Mouse (Mus musculus) C2C12 (cell line): ENCODE data around the gene Sgca.

Source experiments
- CEBPB ChIP-seq: IDR thresholded peaks from one replicate; pipeline ENCODE4 v1.6.1; 2011; ENCODE audit warnings: low read depth, mild to moderate bottlenecking, control low read depth, moderate library complexity
- CTCF ChIP-seq: IDR thresholded peaks from one replicate; pipeline ENCODE4 v1.5.1; 2011; ENCODE audit not compliant: control insufficient read depth, insufficient read depth, insufficient read length
- MAX ChIP-seq: IDR thresholded peaks from one replicate; pipeline ENCODE4 v1.6.1; 2011; ENCODE audit warnings: mild to moderate bottlenecking, control low read depth

DNA sequence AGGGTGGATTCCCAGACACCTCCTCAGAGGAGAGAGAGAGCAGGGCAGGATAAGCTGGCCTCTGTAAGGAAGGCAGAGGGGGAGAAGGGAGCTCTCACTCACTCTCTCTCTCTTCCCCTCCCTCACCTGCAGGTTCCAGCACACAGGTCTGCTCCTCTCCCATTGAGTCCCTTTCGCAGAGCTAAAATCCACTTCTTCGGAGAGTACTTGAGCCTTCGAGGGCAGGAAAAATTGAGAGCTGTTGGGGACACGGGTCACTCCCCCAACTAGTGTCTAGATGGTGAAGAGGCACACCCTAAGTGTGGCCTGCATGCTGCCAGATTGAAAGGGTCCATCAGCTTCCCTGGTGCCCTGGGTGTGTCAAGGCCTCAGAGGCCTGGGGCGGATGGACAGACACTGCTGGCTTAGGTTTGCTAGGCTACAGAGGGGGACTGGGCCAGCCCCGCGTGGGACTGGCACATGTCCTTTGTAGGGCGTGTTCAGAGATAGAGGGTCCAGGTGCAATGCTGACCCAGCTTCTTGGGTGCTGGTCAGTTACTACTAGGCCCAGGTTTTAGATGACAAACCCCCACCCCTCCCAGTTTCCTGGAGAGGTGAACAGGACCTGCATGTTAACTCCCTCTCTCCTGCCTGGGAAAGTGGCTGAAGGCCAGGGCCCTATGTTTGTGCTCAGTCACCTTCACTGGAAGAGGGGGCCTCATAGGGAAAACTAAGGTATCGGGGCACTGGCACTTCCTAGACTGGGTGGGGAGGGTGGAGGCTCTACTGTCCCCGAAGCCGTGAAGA, 49.3 kb upstream of the Sgca start:
- TF ChIP-seq CTCF (no peak), MAX (no peak), CEBPB (no peak)
